Mouse (Mus musculus): ENCODE measurements around the gene Tmtc1.

Gene Tmtc1

GRCm38 (mm10) chr6:148416597-148416996 is 27.6 kb downstream of the Tmtc1 start:
- DNase-seq: no peak

DNA sequence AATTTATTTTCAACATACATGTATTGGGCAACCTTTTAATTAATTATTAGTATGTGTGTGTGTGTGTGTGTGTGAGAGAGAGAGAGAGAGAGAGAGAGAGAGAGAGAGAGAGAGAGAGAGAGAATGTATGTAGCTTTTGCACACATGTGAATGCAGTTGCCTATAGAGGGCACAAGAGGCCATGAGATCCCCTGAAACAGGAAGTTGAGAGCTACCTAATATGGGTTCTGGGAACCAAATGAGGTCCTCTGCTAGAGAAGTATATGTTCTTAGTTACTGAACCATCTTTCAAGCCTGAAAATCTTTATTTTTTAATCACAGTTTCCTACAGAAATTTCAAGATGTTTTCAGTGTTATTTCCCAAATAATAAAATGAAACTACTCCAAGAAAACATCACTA is 30.6 kb downstream of the Tmtc1 start:
- no peak for DNase-seq

- DNase-seq: no peak
These were observed 37.2 kb downstream of the Tmtc1 start for GRCm38 (mm10) chr6:148406792-148407490.

DNA sequence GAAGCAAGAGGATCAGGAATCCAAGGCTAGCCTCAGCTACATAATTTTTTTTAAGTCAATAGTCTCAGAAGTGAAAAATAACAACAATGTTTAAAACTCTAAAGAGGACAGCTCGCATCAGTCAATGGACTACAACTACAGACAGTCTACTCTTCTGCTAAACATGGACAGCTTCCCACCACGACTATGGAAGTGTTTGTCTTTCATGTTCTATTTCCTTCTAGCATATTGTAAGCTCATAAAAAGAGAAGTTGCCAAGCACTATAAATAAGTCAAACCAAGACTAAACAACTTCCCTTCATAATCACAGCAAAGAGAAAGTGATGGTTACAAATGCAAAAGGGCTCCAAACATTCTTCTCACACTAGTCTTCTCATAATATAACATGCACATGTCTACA is 38.6 kb downstream of the Tmtc1 start:
- no peak for DNase-seq

DNA sequence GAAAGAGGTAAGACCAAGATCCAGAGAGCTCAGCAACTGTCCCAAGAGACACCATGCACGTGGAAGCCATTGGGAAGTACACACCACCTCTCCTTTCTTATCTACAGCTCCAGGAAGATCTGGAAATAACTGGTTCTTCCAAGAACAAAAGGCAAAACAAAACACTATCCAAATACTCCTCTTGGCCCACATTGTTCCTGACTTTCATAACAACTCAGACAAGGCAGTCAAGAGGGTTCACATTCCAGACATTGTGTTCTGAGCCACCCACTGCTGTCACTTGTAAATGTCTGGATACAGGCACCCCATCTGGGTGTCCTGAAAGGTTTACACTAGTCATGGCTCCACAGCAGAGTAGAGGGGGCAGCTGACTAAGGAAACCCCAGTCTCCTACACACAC is 39.7 kb downstream of the Tmtc1 start:
- no peak for DNase-seq

- DNase-seq: no peak
These were observed 40.4 kb downstream of the Tmtc1 start for GRCm38 (mm10) chr6:148403761-148404160.

- DNase-seq: no peak
These were observed 43.2 kb downstream of the Tmtc1 start for GRCm38 (mm10) chr6:148401031-148401430.

DNA sequence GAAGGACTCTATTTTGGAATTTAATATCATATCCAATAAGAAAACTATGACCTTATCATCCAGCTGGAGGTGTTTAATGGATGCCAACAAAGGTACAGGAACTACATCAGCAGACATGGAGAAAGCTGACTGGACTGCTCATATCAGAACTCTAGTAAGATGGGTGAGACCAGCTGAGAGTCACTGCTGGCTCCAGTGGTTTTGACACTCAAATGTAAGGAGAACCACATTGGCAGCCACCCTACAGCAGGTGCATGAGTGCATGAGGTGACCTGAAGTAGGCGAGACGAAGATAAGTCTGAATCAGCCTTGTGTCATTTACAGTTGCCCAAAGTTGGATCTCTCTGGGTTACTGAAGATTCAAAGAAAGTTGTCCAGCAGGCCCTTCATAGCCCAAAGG is 44.6 kb downstream of the Tmtc1 start:
- DNase-seq: no peak

DNA sequence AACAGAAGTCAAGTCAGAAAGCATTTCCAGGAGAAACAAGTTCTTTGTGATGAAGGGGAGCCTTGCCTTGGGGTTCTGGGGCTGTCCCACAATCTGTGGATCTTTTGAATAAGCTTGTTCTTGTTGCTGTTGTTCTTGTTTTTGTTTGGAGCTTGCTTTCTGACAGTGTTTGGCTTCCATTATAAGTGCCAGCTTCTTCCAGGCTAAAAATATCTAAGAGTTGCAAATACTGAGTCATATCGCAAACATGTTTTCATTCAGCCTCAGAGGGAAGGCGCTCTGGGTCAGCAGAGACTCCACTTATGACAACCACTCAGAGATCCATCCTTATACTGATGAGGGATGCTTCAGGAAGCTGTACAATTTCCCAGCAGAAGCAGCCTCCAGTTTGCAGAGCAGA is 45.3 kb downstream of the Tmtc1 start:
- no peak for DNase-seq

DNA sequence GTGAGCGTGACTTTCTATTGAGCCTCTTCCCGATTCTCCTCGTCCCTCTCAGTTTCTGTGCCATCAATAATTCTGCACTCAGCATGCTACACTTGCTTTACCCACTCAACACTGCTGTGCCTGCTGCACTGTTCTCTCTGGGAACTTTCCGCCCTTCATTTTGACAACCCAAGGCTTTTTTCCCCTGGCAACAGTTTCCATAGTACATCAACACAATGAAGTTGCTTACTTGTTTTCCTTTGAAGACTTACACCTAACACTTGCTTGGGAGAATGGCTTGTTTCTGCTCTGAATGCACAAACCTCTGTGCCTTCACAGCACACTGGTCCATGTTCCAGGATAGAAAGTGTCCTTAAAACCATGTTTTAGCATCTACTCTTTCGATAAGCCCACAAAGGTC is 46.9 kb downstream of the Tmtc1 start:
- no peak for DNase-seq

DNA sequence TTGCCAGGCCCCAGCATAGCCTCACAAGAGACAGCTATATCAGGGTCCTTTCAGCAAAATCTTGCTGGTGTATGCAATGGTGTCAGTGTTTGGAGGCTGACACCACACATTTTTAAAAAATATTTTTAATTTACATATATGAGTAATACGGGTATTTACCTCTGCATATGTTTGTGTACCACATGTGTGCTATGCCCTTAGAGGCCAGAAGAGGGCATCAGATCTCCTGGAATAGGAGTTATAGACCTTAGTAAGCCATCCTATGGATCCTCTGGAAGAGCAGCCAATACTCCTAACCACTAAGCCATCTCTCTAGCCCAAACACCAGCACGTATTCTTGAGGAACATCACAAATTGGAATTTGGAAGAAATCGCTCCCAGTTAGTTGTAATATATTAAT is 48.9 kb downstream of the Tmtc1 start:
- no peak for DNase-seq

GRCm38 (mm10) chr6:148394294-148394693 is 49.9 kb downstream of the Tmtc1 start:
- no peak for DNase-seq

DNA sequence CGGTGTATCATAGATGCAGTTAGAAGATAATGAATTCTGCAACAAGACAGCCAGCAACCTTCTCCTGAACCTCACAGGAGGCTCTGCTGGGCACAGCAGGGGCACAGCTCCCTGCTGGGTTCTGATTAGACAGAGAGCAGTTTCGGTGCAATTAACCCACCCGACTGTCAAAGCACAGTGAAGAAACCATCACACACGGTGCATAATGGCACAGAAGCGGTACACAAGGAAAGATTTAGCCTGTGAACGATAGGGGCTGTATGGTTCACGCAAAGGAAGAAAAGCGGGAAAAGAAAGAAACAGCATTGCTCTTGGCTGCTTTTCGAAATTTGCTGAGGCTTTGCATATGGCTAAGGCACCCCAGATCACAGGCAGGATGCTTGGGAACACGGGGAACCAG is 52.0 kb downstream of the Tmtc1 start:
- no peak for DNase-seq

DNA sequence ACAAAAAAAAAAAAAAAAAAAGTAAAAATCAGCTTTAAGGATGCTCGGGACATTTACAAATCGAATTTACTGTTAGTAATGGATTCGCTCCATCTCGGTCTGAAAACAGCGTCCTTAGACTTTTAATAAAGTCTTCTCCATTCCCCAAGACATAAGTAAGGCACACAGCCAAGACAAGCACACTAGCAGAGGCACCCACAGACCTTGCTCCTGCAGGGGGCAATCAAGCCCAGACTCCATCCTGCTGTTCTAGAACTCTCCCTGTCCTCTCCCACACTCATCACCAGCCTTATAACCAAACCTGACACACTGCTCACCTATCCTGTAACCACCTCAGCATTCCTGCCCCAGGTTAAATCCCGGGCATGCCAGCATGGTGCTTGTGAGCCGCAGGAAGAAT is 52.9 kb downstream of the Tmtc1 start:
- DNase-seq: no peak

DNA sequence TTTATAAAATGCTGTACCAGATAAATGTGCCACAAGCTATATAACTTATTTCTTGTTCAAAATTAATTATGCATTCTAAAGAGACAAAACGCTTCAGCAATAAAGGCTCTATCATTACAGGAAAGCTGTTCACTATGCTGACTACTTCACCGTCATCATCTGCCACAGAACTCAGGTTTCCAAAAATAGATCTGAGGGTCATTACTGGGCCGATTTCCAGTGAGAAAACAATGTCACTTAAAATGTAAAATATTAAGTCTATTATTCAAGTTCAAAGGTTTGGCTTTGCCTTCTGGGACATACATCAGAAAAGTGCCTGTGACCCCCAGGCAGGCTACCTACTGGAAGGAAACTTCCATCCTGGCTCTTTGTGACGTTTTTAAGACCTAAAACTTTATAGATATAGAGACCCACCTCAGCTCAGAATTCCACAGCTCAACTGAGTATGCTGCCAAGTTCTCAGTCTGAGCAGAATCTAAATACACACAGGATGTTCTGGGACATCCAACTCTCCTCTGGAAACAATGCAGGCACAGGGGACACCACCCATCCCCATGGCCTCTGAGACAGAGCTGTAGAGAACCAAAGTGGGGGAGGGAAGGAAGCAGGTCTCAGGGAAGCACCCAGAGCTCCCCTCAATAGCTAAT is 53.4 kb downstream of the Tmtc1 start:
- DNase-seq: no peak

GRCm38 (mm10) chr6:148387990-148388389 is 56.2 kb downstream of the Tmtc1 start:
- no peak for DNase-seq

- DNase-seq: no peak
These were observed 59.9 kb downstream of the Tmtc1 start for GRCm38 (mm10) chr6:148384111-148384895.

GRCm38 (mm10) chr6:148381163-148381782 is 62.9 kb downstream of the Tmtc1 start:
- DNase-seq: no peak

GRCm38 (mm10) chr6:148375618-148376209 is 68.5 kb downstream of the Tmtc1 start:
- DNase-seq: no peak

GRCm38 (mm10) chr6:148375015-148375414 is 69.2 kb downstream of the Tmtc1 start:
- no peak for DNase-seq

- no peak for DNase-seq
These were observed 70.7 kb downstream of the Tmtc1 start for GRCm38 (mm10) chr6:148373444-148373843.

DNA sequence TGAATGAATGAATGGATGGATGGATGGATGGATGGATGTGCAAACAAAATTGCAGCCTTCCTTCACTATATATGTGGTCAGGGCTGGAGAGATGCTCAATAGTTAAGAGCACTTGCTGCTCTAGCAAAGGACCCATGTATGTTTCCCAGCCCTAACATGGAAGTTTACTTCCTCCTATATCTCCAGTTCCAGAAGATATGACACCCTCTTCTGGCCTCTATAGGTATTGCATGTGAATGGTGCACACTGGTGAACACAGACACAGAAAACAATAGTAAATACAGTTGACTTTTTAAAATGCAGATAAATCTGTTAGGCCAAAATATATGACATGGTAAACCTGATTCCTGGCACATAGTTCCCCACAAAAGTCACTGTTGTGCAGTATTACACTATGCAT is 73.0 kb downstream of the Tmtc1 start:
- DNase-seq: no peak

GRCm38 (mm10) chr6:148367094-148367539 is 77.1 kb downstream of the Tmtc1 start:
- DNase-seq: no peak

All from right cerebral cortex, postnatal 25 days (tissue).